Mouse (Mus musculus) megakaryocyte, adult 5-6 weeks (primary cell): ENCODE measurements around the gene Itgb6. TPM values are rescaled to one million over a fixed set of nuclear protein-coding genes. Genes with fewer than 3 reads are reported as not detected.
A peak's percentile ranks its signal among the peaks of the same experiment; 100 is the strongest.

Experiments used
- ATAC-seq: 2 replicates; pipeline ENCODE4 v1.8.0; 2016; ENCODE audit warnings: mild to moderate bottlenecking, inconsistent platforms; ENCODE audit not compliant: poor library complexity, severe bottlenecking
- total RNA-seq, 2 experiments: library from RNA; stranded (forward) in 1 of 2; stranded (reverse) in 1 of 2; fragments of 153-499, 151-499 nt in 1 of 2; fragments of 221-1000, 200-1000 nt in 1 of 2; gene quantifications; 2 replicates each; pipeline versions ENCODE4 v1.2.3 to v1.2.4; 2015 to 2017

Gene Itgb6
- total RNA-seq, 2 experiments from 2014 or later, result not detected

DNA sequence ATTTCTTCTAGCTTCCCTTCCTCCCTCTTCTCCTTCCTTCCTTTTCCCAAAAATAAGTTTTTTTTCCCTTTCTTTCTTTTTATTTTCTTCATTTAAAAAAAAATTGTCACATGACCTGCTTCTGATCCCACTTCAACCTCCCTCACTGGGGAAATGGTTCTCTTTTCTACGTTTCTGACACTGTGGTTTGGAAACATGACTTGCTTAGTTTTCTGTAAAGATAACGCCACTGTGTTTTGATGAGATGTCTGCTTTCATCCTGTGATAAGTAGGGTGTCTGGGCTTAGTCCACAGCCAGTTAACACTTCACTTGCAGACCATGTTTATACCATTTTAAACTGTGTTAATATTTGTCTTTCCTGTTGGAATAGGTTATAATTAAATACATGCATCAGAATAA lies 96.7 kb downstream of the Itgb6 start:
- ATAC-seq, result no peak

DNA sequence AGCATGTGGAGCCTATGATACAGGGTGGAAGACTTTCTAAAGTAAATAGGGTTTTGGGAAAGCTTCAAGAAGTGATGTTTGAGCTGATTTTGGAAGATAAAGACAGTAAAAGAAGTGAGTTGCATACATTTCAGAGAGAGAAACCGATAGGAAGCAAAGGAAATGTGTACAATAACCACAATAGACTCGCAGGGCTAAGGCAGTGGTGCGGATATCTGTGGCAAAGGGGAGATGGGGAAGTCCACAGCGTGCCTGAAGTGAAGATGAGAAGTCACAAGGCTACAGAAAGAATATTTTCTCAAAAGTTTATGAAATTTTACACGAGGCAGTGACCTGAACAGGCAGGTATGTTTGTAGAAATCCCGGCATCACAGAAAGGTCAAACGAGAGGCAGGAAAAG lies 100.3 kb downstream of the Itgb6 start:
- ATAC-seq, result peak; percentile 80

DNA sequence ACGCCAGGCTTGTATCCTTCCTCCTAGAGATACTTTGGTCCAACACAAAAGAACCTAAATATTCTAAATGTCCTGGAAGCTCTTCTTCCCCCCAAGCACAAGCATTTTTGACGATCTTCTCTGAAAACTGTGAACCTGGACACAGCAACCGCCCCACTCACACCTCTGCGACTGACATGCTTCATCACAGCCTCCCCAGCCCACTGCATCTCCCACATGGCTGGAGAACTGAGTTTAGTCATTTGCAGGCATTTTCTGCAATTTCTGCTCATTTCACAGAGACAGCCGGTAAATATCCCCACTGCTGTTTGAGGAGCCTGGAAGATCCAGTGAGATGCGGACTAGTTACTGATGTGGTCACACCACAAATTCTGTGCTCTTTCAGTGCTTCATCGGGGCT lies 107.7 kb downstream of the Itgb6 start:
- ATAC-seq, result no peak

DNA sequence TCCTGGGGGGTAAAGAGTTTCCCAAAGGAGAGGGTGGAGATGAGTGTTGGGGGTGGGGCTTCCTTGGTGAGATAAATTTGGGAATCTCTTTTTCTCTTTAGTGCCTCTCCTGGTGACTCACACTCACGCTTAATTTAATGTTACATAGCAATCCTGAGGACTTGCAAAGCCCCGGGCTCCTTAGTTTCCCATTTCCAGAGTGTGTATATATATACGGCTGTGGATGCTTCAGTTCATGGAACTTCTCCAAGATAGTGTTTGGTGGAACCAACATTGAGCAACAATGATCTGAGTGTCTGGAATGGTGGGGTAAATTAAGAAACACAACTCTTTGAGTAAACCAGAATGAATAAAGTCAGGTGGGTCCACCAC lies 108.6 kb downstream of the Itgb6 start:
- ATAC-seq, result no peak

DNA sequence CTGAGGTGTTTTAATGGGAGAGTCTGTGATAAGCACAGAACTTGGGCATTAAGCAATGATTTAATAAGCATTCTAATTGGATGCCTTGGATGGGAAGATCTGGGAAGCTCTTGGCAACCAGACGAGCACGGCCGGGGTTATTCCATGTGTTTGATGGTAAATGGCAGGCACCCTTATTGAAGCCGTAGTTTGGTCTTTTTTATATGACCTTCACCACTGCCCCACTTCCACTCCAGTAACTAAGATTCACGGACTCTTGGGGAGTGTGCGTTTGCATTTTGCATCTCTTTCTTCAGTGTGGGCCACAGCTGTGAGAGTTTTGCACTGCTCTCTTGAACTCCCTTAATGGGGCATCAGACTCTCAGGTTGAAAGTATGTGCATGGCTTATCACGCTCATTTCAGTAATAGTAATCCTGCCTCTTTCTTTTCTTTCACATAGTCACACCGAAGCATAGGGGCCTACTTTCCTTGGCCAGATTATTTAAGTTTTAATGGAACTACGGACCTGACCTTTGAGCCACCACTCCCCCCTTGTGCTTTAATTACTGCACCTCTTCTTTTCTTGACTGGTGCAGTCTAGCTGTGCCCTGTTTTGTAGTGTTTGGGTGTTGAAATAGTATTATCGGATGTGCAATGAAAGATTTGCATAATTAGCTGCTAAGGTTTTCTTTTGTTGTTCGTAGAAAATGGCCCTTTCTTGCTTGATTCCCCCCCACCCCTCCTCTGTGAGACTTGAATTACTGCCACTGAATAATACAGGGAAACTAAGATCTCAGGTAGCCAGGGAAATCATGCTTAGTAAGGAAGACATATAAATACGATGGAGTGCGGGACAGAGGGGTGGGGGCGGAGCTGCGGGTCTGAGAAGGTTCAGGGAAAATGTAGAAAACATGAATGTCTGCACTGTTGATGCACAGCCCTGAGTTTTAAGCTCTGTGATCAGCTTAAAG lies 109.3 kb downstream of the Itgb6 start:
- no peak for ATAC-seq

DNA sequence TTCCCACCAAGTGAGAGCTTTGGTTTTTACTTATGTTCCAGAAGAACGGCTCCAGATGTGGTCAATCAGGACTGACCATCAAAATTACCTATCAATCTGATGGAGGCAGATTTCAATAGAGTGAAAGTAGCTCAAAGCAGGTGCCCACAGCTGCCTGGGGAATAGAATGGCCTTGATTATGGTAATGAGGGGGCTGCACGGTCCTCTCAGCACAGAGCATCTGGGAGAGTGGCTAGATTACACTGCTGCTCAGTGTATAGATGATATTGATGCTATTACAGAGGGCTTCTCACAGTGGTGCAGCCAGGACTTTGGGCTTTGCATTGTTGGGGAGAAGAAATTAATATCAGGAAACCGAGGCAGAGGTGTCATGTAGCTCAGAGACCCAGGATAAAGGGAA lies 110.8 kb downstream of the Itgb6 start:
- no peak for ATAC-seq

DNA sequence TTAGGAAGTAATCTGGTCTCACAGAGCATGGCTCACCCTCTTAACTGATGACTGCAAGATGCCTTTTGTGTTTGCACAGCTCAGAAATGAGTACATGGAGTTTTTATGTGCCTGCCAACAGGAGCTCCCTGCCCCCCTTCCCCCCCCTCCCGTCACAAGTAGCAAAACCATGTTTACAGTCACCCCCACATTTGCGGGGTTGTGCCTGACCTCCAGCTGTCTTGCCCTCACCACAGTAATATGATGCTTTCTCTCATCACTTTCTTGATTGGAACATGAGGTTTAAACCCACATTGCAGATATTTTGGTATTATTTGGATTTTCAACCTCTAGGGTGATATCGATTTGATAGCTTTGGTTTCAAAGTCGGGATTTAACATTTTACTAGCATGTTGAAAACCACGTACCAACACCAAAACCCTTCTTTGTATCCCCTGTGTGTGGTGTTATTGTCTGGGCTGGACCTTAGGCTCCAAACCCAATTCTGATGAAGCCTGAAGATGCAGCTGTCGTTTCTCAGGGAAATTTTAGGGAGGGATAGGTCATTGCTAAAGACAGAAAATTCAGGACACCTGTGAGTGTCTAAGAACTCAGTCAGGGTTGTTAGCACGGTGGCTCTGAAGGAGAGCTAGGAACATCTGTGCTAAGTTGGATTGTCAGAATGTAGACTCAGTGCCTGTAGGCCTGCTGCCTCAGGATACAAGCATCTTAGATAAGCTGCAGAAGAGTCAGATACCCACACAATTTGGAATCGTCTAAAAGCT lies 112.8 kb downstream of the Itgb6 start:
- no peak for ATAC-seq

DNA sequence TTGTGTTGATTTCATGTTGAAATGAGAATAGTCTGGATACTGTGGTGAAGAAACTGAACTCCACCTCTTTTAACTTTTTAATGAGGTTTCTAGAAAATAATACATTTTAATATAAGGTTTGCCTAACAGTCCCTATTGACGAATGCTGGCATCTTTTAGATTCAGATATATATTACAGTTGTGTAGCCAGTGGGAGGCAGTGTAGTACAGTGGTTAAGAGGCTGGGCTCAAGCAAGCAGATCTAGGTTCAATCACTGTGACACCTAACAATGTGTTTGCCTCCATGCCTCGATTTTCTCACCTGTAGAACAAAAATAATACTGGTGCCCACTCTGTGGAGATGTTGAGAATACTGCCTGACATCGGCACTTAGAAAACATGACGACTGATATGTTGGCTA lies 114.5 kb downstream of the Itgb6 start:
- ATAC-seq, result no peak

DNA sequence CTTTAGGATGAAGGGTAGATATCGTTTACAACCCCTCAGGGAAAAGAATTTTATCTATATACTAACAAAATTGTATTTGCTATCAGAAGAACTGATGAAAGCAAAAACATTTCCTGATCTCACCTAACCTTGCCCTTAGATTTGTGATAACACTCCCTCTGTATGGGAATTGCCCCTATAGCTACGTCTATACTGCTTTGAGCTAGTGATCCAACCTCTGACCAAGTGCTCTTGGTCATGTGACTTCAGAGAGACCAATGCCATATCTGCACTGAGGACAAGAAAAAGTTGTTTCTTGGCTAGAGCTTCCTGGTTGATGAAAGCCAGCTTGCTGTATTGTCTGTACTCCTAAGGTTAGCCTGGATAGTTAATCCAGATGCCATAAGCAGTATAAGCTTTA lies 121.1 kb downstream of the Itgb6 start:
- ATAC-seq, result no peak

DNA sequence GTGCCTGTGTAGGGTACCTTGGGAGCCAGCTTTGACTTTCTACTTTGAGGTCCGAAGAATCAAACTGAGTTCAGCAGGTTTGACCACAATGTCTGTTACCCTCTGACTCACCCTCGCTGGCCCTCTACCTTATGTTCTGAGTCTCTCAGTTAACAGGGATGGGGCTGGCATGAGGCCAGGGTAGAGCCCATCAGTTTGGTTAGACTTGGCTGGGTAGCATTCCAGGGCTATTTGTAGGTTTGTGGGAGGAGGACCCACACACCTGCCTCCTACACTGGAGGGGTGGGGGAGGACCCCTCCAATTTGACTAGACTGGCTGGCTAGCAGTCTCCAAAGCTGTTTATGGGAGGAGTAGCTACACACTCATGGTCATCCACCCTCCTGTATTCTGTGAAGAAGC lies 121.6 kb downstream of the Itgb6 start:
- no peak for ATAC-seq

DNA sequence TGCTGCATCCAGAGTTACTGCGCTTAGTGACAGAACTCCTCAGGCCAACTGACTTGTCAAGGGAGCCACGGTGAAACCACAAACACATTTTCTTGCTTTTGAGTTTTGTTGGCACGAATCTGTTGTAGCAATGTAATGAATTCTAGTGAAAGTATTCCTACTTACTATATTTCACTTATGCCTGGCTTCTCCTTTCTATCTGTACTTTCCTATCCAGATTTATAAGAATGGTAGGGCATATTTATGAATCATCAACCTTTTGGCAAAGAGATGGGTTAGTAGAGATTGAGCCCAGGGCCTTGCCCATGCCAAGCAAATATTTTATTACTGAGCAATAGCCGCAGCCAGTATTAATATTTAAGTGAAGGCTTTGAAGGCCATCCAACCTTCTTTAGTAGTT lies 139.0 kb downstream of the Itgb6 start:
- no peak for ATAC-seq

DNA sequence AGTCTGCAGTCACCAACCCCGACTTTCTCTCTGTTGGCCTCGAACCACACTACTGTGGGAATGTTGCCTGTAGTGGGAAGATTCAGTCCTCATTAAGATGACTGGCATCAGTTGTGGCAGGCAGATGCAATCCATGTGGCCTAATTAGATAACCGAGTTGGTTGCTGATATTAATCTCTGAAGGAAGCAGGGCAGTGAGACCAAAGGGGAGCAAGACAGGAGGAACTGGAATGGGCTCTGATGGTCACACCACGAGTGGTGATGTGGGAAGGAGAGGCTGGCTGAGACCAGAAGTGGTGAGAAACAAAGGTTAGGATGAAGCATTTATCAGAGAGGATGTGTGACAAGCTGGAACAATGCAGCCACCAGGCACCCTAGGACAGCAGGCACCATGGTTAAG lies 167.9 kb downstream of the Itgb6 start:
- no peak for ATAC-seq

DNA sequence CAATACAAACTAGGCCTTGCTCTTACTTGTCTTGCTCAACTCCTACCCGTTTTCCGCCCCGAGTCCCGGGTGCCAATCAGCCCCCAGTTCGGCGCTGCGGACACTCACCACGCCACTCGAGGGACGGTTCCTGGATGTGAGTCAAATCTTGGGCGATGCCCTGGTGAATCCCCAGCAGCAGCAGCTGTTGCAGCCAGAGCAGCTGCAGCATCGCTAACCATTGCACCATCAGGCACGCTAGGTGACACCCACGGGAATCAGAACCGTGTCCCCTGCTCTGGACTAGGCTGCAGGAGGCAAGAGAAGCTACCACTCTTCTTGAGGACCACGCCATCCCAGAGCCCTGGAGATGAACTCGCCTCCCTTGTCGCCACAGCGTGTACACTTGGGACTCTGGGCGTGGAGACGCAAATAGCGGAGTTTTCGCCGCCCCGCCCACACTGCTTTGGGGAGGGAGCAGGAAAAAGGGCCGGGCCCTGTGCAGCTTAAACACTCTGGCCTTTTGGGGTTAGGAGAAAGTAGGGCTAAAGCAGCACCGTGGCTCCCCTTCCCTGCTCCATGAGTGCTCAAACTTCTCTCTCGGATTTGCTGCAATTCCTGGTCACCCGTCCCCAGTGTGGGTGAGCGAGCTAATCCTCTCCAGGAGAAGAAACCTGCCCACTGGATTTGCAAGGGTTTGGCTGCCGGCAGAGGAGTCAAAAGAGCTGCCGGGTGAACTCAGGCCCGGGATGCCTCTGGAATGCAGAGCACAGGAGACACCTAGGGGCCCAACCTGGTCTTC lies 169.4 kb downstream of the Itgb6 start, which contains the start of gene Pla2r1:
Pla2r1 (minus strand) TSS at position 407 of the 781 bp plus-strand sequence.
- peak; percentile 67 for ATAC-seq

DNA sequence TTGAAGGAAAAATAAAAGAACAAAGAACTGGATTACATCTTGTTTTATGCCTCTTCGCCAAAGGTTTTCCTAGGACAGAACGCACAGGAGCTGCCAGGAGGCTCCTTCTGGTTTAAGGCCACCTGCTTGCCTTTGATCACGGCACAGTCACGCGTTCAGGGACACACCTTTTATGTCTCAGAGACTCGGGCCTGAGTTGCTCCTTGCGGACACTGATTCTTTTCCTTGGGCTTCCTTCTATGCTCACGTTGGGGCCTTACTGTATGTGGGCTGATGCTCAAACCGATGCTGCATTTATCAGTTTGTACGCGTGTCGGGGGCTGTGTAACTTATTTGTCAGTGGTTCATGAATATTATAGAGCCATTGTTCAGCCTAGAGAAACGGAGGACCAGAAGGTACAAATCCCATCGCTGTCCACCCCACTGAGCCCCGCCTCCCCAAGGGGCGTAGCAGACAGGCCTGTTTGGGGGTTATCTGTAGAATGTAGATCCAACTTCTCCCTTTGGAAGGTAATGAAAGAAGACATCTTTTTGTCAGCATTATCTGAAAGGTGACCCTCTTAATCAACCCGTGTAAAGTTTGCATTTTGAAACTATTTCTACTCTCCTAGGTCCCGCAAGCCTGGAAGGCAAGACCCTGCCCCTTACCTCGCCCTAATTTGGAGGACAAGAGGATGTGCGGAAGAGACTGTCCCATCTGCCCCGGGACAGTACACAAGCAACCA lies 170.1 kb downstream of the Itgb6 start:
- ATAC-seq, result peak; percentile 32; the same call in 1 of the 2 replicates

DNA sequence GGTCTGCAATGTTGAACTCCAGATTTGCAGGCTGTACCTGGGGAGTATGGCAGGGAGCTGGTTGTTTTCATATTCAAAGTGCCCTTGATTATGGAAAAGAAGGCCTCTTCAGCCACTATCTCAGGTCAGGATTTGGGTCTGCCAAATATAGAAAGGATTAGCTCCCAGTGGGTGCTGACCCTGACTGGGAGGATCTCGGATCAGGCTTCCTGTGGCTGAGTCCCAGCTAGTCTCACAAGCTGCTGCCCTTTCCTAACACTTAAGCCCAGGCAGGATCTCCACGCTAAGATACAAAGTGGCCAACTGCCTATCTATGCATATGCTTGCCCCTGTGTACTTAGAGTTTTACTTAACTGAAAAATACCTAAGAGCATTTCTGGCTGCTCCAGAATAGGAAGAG lies 170.8 kb downstream of the Itgb6 start:
- no peak for ATAC-seq

DNA sequence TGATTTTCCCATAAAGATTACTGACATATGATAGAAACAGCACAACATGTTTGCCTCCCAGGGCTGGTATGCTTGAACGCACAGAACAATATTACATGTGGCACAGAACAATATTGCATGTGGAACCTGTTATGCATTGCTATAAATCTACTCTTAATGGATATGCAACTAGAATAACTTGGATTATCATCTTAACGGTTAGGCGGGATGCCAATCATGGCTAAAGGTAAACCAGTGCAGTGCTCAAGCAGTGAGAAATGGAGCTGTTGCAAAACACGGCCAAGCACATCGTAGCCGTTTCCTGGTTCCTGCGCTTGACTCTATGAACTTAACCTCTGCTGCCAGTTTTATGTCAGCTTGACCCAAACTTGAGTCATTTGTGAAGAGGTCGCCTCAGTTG lies 171.9 kb downstream of the Itgb6 start:
- no peak for ATAC-seq

DNA sequence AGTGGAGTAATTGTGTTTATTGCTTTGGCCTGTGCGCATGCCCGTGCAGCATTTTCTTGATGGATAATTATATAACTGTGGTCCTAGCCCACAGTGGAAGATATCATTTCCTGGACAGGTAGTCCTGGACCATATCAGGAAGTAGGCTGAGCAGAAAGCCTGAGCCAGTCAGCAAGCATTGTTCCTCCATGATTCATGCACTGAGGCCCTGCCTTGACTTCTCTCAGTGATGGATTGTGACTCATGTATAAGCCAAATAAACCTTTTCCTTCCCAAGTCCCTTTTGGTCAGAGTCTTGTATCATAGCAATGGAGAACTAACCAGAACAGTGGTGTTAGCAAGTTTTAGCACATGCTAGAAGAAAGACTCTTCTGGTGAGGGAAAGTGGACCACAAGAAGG lies 172.6 kb downstream of the Itgb6 start:
- no peak for ATAC-seq
